Mouse (Mus musculus) ES-E14 (cell line): Measurements from ENCODE around the gene Apof. TPM values are rescaled to one million over a fixed set of nuclear protein-coding genes. Genes with fewer than 3 reads are reported as not detected.
A peak's percentile ranks its signal among the peaks of the same experiment; 100 is the strongest.

Experiments used
- DNase-seq: peaks from one replicate; pipeline ENCODE4 v3.0.0-alpha.2; 2013; ENCODE audit warnings: low read depth, low spot score
- H3K27ac ChIP-seq: 2 replicates; pipeline ENCODE4 v1.5.1; 2012; ENCODE audit warnings: low read depth, mild to moderate bottlenecking, low read length, moderate library complexity, mixed read lengths; ENCODE audit not compliant: poor library complexity, insufficient read depth, severe bottlenecking
- H3K36me3 ChIP-seq: 2 replicates; pipeline ENCODE4 v1.6.1; 2012; ENCODE audit warnings: mild to moderate bottlenecking, low read length, moderate library complexity, mixed read lengths; ENCODE audit not compliant: control insufficient read depth, poor library complexity, insufficient read depth, severe bottlenecking
- H3K4me1 ChIP-seq, 2 experiments: fragments of 150-350 bp in 1 of 2; sonication (generic) in 1 of 2; 2 replicates each; pipeline ENCODE4 v1.6.1; 2012; ENCODE audit warnings: low read length in 2 of 2, mild to moderate bottlenecking in 1 of 2, mixed read lengths in 1 of 2; ENCODE audit not compliant: control insufficient read depth in 2 of 2, insufficient read depth in 2 of 2, poor library complexity in 1 of 2
- H3K4me3 ChIP-seq, 2 experiments: fragments of 150-350 bp in 1 of 2; sonication (generic) in 1 of 2; 2 replicates each; pipeline ENCODE4 v1.5.1; 2012; ENCODE audit warnings: low read length in 2 of 2, low read depth in 1 of 2, mild to moderate bottlenecking in 1 of 2, mixed read lengths in 1 of 2; ENCODE audit not compliant: insufficient read depth in 1 of 2, poor library complexity in 1 of 2, severe bottlenecking in 1 of 2
- H3K9ac ChIP-seq: 2 replicates; pipeline ENCODE4 v1.6.1; 2012; ENCODE audit warnings: low read depth, mild to moderate bottlenecking, low read length, mixed read lengths; ENCODE audit not compliant: poor library complexity, insufficient read depth, severe bottlenecking
- H3K9me3 ChIP-seq: fragments of 150-350 bp; sonication (generic); 2 replicates; pipeline ENCODE4 v1.6.1; 2012; ENCODE audit warnings: low read depth, mild to moderate bottlenecking, low read length; ENCODE audit not compliant: control insufficient read depth, insufficient read depth
- CHD2 ChIP-seq: IDR thresholded peaks from 2 replicates; pipeline ENCODE4 v1.6.1; 2014; ENCODE audit warnings: mild to moderate bottlenecking, low read depth, low read length, inconsistent platforms
- HCFC1 ChIP-seq: IDR thresholded peaks from 2 replicates; pipeline ENCODE4 v1.6.1; 2012; ENCODE audit warnings: low read length, inconsistent platforms, borderline replicate concordance; ENCODE audit not compliant: insufficient read depth
- MAFK ChIP-seq: IDR thresholded peaks from 2 replicates; pipeline ENCODE4 v1.6.1; 2014; ENCODE audit warnings: mild to moderate bottlenecking, low read depth, low read length, inconsistent platforms; ENCODE audit not compliant: insufficient read depth
- ZC3H11A ChIP-seq: IDR thresholded peaks from 2 replicates; pipeline ENCODE4 v1.6.1; 2012; ENCODE audit warnings: low read depth, mild to moderate bottlenecking, inconsistent platforms, low read length, borderline replicate concordance
- ZNF384 ChIP-seq: IDR thresholded peaks from 2 replicates; pipeline ENCODE4 v1.6.1; 2012; ENCODE audit warnings: low read depth, low read length, inconsistent platforms
- in situ Hi-C, 2 experiments: fragments of 600-800 bp; cut with MboI; formaldehyde crosslinking; loops; one replicate each; pipeline ENCODE4 v1.15.1; 2025; ENCODE audit warnings: low sequenced_read_pairs in 2 of 2, inconsistent platforms in 1 of 2; ENCODE audit not compliant: unreplicated experiment in 2 of 2
- total RNA-seq: library from RNA; depleted of rRNA; stranded (reverse); fragments of 300-350 nt; gene quantifications from 2 replicates; pipeline ENCODE4 v1.2.3, GENCODE M21; 2012

The Apof gene
- total RNA-seq, 1 experiment: 1.4 TPM

- no peak for DNase-seq
- Histone ChIP-seq H3K27ac (no peak overlapping the region), H3K36me3 (no peaks in the 10 kb centered on the region; the same call in 1 of the 2 replicates), H3K4me3 (peak overlapping the region; percentile 23 to 30; a peak in 2 of 4 replicates), H3K9me3 (no peaks in the 10 kb centered on the region), H3K4me1 (peaks cover 0 to 5% of the 10 kb centered on the region in 2 experiments; a peak in 1 of 4 replicates), H3K9ac (peak overlapping the region; percentile 27; the same call in 1 of the 2 replicates)
- TF ChIP-seq HCFC1: no peak
- TF ChIP-seq ZNF384: no peak
- TF ChIP-seq MAFK: no peak
- TF ChIP-seq CHD2: no peak
- TF ChIP-seq ZC3H11A: no peak
- in situ Hi-C loops: no loop called here
These were observed 28.8 kb downstream of the Apof start for GRCm38 (mm10) chr10:128297221-128297620.

GRCm38 (mm10) chr10:128297622-128298021 is 29.2 kb downstream of the Apof start:
- in situ Hi-C loops: no loop called here
- no peak for DNase-seq
- no peak overlapping the region for H3K27ac ChIP-seq
- peak overlapping the region; percentile 23 to 30; a peak in 2 of 4 replicates for H3K4me3 ChIP-seq
- H3K9me3 ChIP-seq: no peaks in the 10 kb centered on the region
- H3K4me1 ChIP-seq: peaks cover 0 to 5% of the 10 kb centered on the region in 2 experiments; a peak in 1 of 4 replicates
- peak overlapping the region; percentile 27 for H3K9ac ChIP-seq
- no peak for TF ChIP-seq ZC3H11A
- no peak for TF ChIP-seq HCFC1
- no peak for TF ChIP-seq ZNF384
- no peak for TF ChIP-seq MAFK
- no peak for TF ChIP-seq CHD2
- no peaks in the 10 kb centered on the region for H3K36me3 ChIP-seq

- H3K27ac ChIP-seq: no peak overlapping the region
- H3K36me3 ChIP-seq: no peaks in the 10 kb centered on the region
- in situ Hi-C loops: no loop called here
- H3K4me3 ChIP-seq: no peak overlapping the region
- no peak for DNase-seq
- H3K4me1 ChIP-seq: peaks cover 0 to 5% of the 10 kb centered on the region in 2 experiments; a peak in 1 of 4 replicates
- H3K9me3 ChIP-seq: no peaks in the 10 kb centered on the region
- H3K9ac ChIP-seq: peak overlapping the region; percentile 27; the same call in 1 of the 2 replicates
- TF ChIP-seq CHD2 (no peak), HCFC1 (no peak), ZC3H11A (no peak), MAFK (no peak), ZNF384 (peak; percentile 6; the same call in 1 of the 2 replicates)
These were observed 29.8 kb downstream of the Apof start for GRCm38 (mm10) chr10:128298243-128298642.

GRCm38 (mm10) chr10:128298702-128299171 is 30.3 kb downstream of the Apof start, which contains the start of gene Il23a:
Gene Il23a (minus strand): TSS chr10:128298752.
- no peaks in the 10 kb centered on the region for H3K36me3 ChIP-seq
- H3K4me3 ChIP-seq: peak within 1 kb of the TSS; percentile 23 to 30; a peak in 2 of 4 replicates
- peaks cover 0 to 5% of the 10 kb centered on the region in 2 experiments; a peak in 1 of 4 replicates for H3K4me1 ChIP-seq
- in situ Hi-C loops: no loop called here
- H3K9ac ChIP-seq: peak within 1 kb of the TSS; percentile 27
- H3K9me3 ChIP-seq: no peaks in the 10 kb centered on the region
- no peak for DNase-seq
- TF ChIP-seq ZNF384: no peak
- TF ChIP-seq HCFC1: no peak
- TF ChIP-seq MAFK: no peak
- TF ChIP-seq ZC3H11A: no peak
- no peak for TF ChIP-seq CHD2
- no peak within 1 kb of the TSS for H3K27ac ChIP-seq

GRCm38 (mm10) chr10:128302357-128302756 is 33.9 kb downstream of the Apof start:
- Histone ChIP-seq H3K9me3 (no peaks in the 10 kb centered on the region), H3K4me1 (peaks cover 0 to 6% of the 10 kb centered on the region in 2 experiments; a peak in 1 of 4 replicates), H3K27ac (peak overlapping the region; percentile 91), H3K9ac (peak overlapping the region; percentile 98), H3K4me3 (peak overlapping the region; percentile 87 to 89), H3K36me3 (no peaks in the 10 kb centered on the region)
- no peak for DNase-seq
- in situ Hi-C loops: no loop called here
- TF ChIP-seq CHD2 (no peak), ZNF384 (no peak), HCFC1 (no peak), MAFK (no peak), ZC3H11A (no peak)
